Mouse (Mus musculus) intestine, embryonic 15.5 days (tissue): ENCODE data around the gene Gm5286. TPM values are rescaled to one million over a fixed set of nuclear protein-coding genes. Genes with fewer than 3 reads are reported as not detected.
"Not testable (repeated sequence)": the region's sequence is repeated elsewhere in the genome, so short reads cannot be mapped to it uniquely, and the experiment has no call there.

ENCODE experiments used
- ATAC-seq: fragments of 200-750 bp; cut with Nextera tagmentation; 2 replicates; pipeline ENCODE4 v1.8.0; 2017; ENCODE audit warnings: moderate TSS enrichment, moderate library complexity
- H3K27ac ChIP-seq: fragments of 300-500 bp; sonication (generic); 2 replicates; pipeline ENCODE4 v1.5.1; 2015; ENCODE audit warnings: mild to moderate bottlenecking, inconsistent platforms
- H3K27me3 ChIP-seq: fragments of 300-500 bp; sonication (generic); replicated peaks from 2 replicates; pipeline ENCODE4 v1.6.1; 2015; ENCODE audit warnings: inconsistent platforms
- H3K36me3 ChIP-seq: fragments of 300-500 bp; sonication (generic); 2 replicates; pipeline ENCODE4 v1.6.1; 2015; ENCODE audit warnings: inconsistent platforms
- H3K4me1 ChIP-seq: fragments of 300-500 bp; sonication (generic); replicated peaks from 2 replicates; pipeline ENCODE4 v1.6.1; 2015; ENCODE audit warnings: inconsistent platforms
- H3K4me2 ChIP-seq: fragments of 300-500 bp; sonication (generic); replicated peaks from 2 replicates; pipeline ENCODE4 v1.6.1; 2015; ENCODE audit warnings: mild to moderate bottlenecking, inconsistent platforms
- H3K4me3 ChIP-seq: fragments of 300-500 bp; sonication (generic); replicated peaks from 2 replicates; pipeline ENCODE4 v1.5.1; 2015; ENCODE audit warnings: inconsistent platforms
- H3K9ac ChIP-seq: fragments of 300-500 bp; sonication (generic); 2 replicates; pipeline ENCODE4 v1.6.1; 2015; ENCODE audit warnings: inconsistent platforms
- H3K9me3 ChIP-seq: fragments of 300-500 bp; sonication (generic); 2 replicates; pipeline ENCODE4 v1.6.1; 2016; ENCODE audit warnings: inconsistent platforms
- WGBS: fragments of 180-500 bp; shearing (Covaris S2); methylation state at CpG from one replicate; pipeline ENCODE4 v1.1.7; 2015; 5-methylcytosine and 5-hydroxymethylcytosine counted together
- polyA plus RNA-seq: library from polyadenylated mRNA; unstranded; fragments of >200 nt; fragmentation: Nextera tagmentation; extraction: Ambion mirVana; gene quantifications from 2 replicates; pipeline ENCODE4 v1.2.1, GENCODE M21; 2015

The Gm5286 gene
- polyA plus RNA-seq = not detected in 2 replicates

DNA sequence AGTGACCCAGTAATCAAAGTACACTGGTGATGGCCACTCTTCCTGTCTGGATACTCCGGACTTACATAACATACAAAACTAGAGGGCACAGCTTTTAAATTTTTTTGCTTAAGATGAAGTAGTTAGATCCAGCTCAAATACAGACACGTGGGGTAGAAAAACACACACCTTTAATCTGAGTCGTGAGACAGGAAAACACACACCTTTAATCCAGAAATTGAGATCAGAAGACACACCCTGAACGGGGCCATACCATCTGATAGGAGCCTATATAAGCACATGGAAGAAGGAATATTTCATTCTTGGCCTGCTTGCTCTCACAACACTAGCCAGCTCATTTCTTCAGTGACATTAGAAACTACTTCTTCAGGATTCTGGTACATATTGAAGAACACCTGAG lies at the start of gene Gm5286:
TSS of gene Gm5286 (plus strand) at position 301 of the 400 bp plus-strand sequence.
- not testable (repeated sequence) for H3K9me3 ChIP-seq, H3K4me1 ChIP-seq

DNA sequence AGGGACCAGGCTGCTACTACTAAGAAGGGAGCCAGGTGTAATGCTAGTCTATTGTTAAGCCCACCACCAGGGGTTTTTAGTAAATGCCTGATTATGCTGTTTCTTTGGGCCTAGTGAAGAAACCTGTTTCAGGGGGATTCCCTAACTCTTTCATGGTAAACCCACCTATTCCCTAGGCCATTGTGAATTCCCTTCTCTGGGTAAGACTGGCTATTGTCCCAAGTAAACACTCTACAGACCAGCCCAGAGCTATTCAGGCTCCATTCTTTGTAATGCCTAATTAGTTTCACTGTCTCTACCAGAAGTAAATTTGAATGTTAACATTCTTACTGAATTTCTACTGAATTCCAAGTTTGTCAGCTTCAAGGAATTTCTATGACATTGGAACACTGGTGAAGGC lies 29.2 kb upstream of the Gm5286 start:
- not testable (repeated sequence) for ATAC-seq, H3K27me3 ChIP-seq, H3K9ac ChIP-seq, H3K4me2 ChIP-seq, H3K36me3 ChIP-seq, H3K27ac ChIP-seq, H3K4me1 ChIP-seq, H3K4me3 ChIP-seq, H3K9me3 ChIP-seq

More for the DNA sequence above, at the start of gene Gm5286:
- H3K27me3 ChIP-seq, H3K4me3 ChIP-seq, H3K4me2 ChIP-seq, H3K9ac ChIP-seq, H3K27ac ChIP-seq, ATAC-seq, H3K36me3 ChIP-seq: not testable (repeated sequence)
- WGBS = 95% methylated on average over 3 of the region's 4 CpGs

DNA sequence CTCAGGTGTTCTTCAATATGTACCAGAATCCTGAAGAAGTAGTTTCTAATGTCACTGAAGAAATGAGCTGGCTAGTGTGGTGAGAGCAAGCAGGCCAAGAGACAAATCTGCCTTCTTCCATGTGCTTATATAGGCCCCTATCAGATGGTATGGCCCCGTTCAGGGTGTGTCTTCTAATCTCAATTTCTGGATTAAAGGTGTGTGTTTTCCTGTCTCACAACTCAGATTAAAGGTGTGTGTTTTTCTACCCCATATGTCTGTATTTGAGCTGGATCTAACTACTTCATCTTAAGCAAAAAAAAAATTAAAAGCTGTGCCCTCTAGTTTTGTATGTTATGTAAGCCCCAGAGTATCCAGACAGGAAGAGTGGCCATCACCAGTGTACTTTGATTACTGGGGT lies 18.4 kb upstream of the Gm5286 start, which contains the start of gene Gm10696:
TSS of gene Gm10696 (minus strand) at position 101 of the 400 bp plus-strand sequence.
- H3K4me3 ChIP-seq, H3K9ac ChIP-seq, H3K27me3 ChIP-seq, H3K27ac ChIP-seq, H3K4me1 ChIP-seq, H3K4me2 ChIP-seq, H3K36me3 ChIP-seq, H3K9me3 ChIP-seq, ATAC-seq: not testable (repeated sequence)
- 79% methylated on average over 1 of the region's 1 CpGs for WGBS

Other genes starting within 250 kb of the Gm5286 start
- gene Tdpoz5, start 235.4 kb upstream of the Gm5286 start, polyA plus RNA-seq = not detected in 2 replicates
- gene Gm9125, start 141.8 kb upstream of the Gm5286 start, polyA plus RNA-seq = not detected in 2 replicates
- gene Gm10697, start 124.1 kb upstream of the Gm5286 start, polyA plus RNA-seq = not detected in 2 replicates
- not detected in 2 replicates for gene Gm10696, start 18.5 kb upstream of the Gm5286 start, polyA plus RNA-seq
- gene Gm4778, start 67.3 kb downstream of the Gm5286 start, polyA plus RNA-seq = not detected in 2 replicates
- 15.6 and 18.7 TPM in 2 replicates for gene Them4, start 113.4 kb downstream of the Gm5286 start, polyA plus RNA-seq
- gene Them5, start 145.4 kb downstream of the Gm5286 start, polyA plus RNA-seq = not detected in 2 replicates
- 0.59 and 0.81 TPM in 2 replicates for gene C2cd4d, start 165.7 kb downstream of the Gm5286 start, polyA plus RNA-seq
- 6.8 and 7.9 TPM in 2 replicates for gene Rorc, start 176.1 kb downstream of the Gm5286 start, polyA plus RNA-seq
- 0.41 and 0.58 TPM in 2 replicates for gene Lingo4, start 201.8 kb downstream of the Gm5286 start, polyA plus RNA-seq
- gene Tdrkh, start 216.6 kb downstream of the Gm5286 start, polyA plus RNA-seq = 11.5 and 11.9 TPM in 2 replicates
- gene Mrpl9, start 246.6 kb downstream of the Gm5286 start, polyA plus RNA-seq = 69.3 TPM in 2 replicates
- gene Oaz3, start 247.2 kb downstream of the Gm5286 start, polyA plus RNA-seq = 0.36 and 0.48 TPM in 2 replicates